Mouse (Mus musculus): ENCODE measurements around the gene Fmnl2.

GRCm38 (mm10) chr2:53088744-53089143, 231.1 kb downstream of the Fmnl2 start:
- no peak for TF ChIP-seq GATA1 (IDR thresholded peaks at IDR 0.05; ENCODE audit: low read length)
- no peak for TF ChIP-seq TAL1 (IDR thresholded peaks at IDR 0.05; ENCODE audit: low read length)
